Mouse (Mus musculus) small intestine, adult 2 months (tissue): ENCODE data around the gene Pex19.

Experiments
- CTCF ChIP-seq: fragments of 200-500 bp; IDR thresholded peaks from 2 replicates; pipeline ENCODE4 v1.5.1; 2012; ENCODE audit warnings: low read depth, mild to moderate bottlenecking, control low read depth, inconsistent platforms, low read length, moderate library complexity, mixed read lengths; ENCODE audit not compliant: insufficient replicate concordance, insufficient read length; ENCODE audit errors: extremely low read depth
- POLR2A ChIP-seq: fragments of 200-500 bp; IDR thresholded peaks from 2 replicates; pipeline ENCODE4 v1.6.1; 2012; ENCODE audit warnings: low read depth, mild to moderate bottlenecking, control low read depth, inconsistent platforms, low read length, moderate library complexity

GRCm38 (mm10) chr1:172141529-172141928 lies 15.0 kb downstream of the Pex19 start:
- no peak for TF ChIP-seq CTCF
- no peak for TF ChIP-seq POLR2A
